Mouse (Mus musculus) adrenal gland, postnatal 10 days (tissue): ENCODE data around the gene Cdca8. TPM values are rescaled to one million over a fixed set of nuclear protein-coding genes. Genes with fewer than 3 reads are reported as not detected.
"Not testable (repeated sequence)": the region's sequence is repeated elsewhere in the genome, so short reads cannot be mapped to it uniquely, and the experiment has no call there.

Source experiments
- DNase-seq: peaks from one replicate; pipeline ENCODE4 v3.0.0; 2021; ENCODE audit warnings: mixed read lengths
- long read RNA-seq, 2 experiments: library from polyadenylated mRNA; stranded (forward); transcript quantifications; one replicate each; pipeline ENCODE4 v2.0.0; 2021
- total RNA-seq, 2 experiments: library from RNA; stranded (reverse); gene quantifications; 2 replicates each; pipeline ENCODE4 v1.2.3; 2021

The Cdca8 gene
- total RNA-seq = 10 to 100 TPM; 18.6 to 19.2 TPM
- long read RNA-seq, experiment 1, transcript Cdca8-202 (10 exons, 1,626 nt) = major isoform, 29 of 42 reads
- long read RNA-seq, experiment 1, partial matches to known transcripts = 2 of 42 reads
- long read RNA-seq, experiment 1, other reads (novel, unspliced or antisense) = 11 of 42 reads
- long read RNA-seq, experiment 2, transcript Cdca8-202 (10 exons, 1,626 nt) = major isoform, 23 of 26 reads
- long read RNA-seq, experiment 2, partial matches to known transcripts = 1 of 26 reads
- long read RNA-seq, experiment 2, other reads (novel, unspliced or antisense) = 2 of 26 reads

GRCm38 (mm10) chr4:124939211-124939610 is at the start of gene Cdca8:
TSS of gene Cdca8 (minus strand) at chr4:124939311.
- not testable (repeated sequence) for DNase-seq

- no peak for DNase-seq
Observed at GRCm38 (mm10) chr4:124988382-124988781, 49.3 kb upstream of the Cdca8 start.

GRCm38 (mm10) chr4:124987711-124988097 is 48.6 kb upstream of the Cdca8 start:
- DNase-seq = no peak

- no peak for DNase-seq
Observed at GRCm38 (mm10) chr4:124986739-124987710, 47.9 kb upstream of the Cdca8 start.

GRCm38 (mm10) chr4:124985671-124986602 is 46.8 kb upstream of the Cdca8 start, which contains the start of gene Rspo1:
TSS of gene Rspo1 (plus strand) at chr4:124986430.
- DNase-seq = peak; percentile 40

GRCm38 (mm10) chr4:124984871-124985670 is 46.0 kb upstream of the Cdca8 start:
- DNase-seq = no peak

GRCm38 (mm10) chr4:124983893-124984526 is 44.9 kb upstream of the Cdca8 start:
- no peak for DNase-seq

GRCm38 (mm10) chr4:124978201-124978600 is 39.1 kb upstream of the Cdca8 start:
- no peak for DNase-seq

- DNase-seq = no peak
Observed at GRCm38 (mm10) chr4:124973296-124973695, 34.2 kb upstream of the Cdca8 start.

GRCm38 (mm10) chr4:124972316-124972715 is 33.2 kb upstream of the Cdca8 start:
- DNase-seq = no peak

GRCm38 (mm10) chr4:124971094-124971493 is 32.0 kb upstream of the Cdca8 start:
- DNase-seq = no peak

- no peak for DNase-seq
Observed at GRCm38 (mm10) chr4:124970677-124971076, 31.6 kb upstream of the Cdca8 start.

- no peak for DNase-seq
Observed at GRCm38 (mm10) chr4:124970194-124970593, 31.1 kb upstream of the Cdca8 start.

GRCm38 (mm10) chr4:124969219-124969848 is 30.2 kb upstream of the Cdca8 start:
- DNase-seq = no peak

GRCm38 (mm10) chr4:124968711-124969110 is 29.6 kb upstream of the Cdca8 start:
- no peak for DNase-seq

GRCm38 (mm10) chr4:124964912-124965599 is 25.9 kb upstream of the Cdca8 start:
- DNase-seq = no peak

- no peak for DNase-seq
Observed at GRCm38 (mm10) chr4:124962576-124962975, 23.5 kb upstream of the Cdca8 start.

GRCm38 (mm10) chr4:124960940-124961339 is 21.8 kb upstream of the Cdca8 start:
- no peak for DNase-seq

GRCm38 (mm10) chr4:124959062-124959461 is 20.0 kb upstream of the Cdca8 start:
- DNase-seq = peak; percentile 72
